Mouse (Mus musculus): ENCODE measurements around the gene Ripor2.

DNA sequence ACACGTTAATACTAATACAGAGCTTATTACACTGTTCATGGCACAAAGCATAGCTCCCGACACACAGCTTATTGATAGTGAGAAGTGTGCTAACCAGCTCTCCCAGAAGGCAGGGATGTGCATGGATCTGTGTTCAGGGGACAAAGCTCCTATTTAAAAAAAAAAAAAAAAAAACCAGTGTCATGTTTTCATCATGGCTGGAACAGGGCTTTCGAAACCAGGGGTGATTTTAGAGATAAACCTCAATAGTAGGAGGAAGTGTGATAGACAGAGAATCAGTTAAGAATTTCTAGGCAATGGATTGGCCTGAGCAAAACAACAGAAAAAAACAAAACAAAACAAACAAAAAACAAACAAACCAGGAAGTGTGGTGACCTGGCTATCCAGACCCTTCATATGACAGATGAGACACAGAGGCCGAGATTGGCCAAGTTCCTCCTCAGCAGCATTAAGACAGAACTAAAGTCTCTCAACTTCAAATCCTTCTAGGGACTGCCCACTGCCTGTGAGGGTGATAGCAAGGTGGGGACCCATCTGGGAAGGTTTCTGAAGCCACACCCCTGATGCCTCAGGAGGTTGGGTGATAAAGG is 51.1 kb downstream of the Ripor2 start:
- TF ChIP-seq EP300 (IDR thresholded peaks at IDR 0.05; ENCODE audit: low read depth) = no peak
- TF ChIP-seq CTCF (IDR thresholded peaks at IDR 0.05; ENCODE audit: low read depth) = no peak
